Mouse (Mus musculus) stomach, postnatal 0 days (tissue): Measurements from ENCODE around the gene Cdh12.

Experiments used
- CTCF ChIP-seq: IDR thresholded peaks from 2 replicates; pipeline ENCODE4 v1.5.1; 2016; ENCODE audit warnings: antibody characterized with exemption, low read depth, mild to moderate bottlenecking, moderate library complexity
- EP300 ChIP-seq: optimal IDR thresholded peaks from 2 replicates; pipeline ENCODE3; 2016; ENCODE audit warnings: antibody characterized with exemption

DNA sequence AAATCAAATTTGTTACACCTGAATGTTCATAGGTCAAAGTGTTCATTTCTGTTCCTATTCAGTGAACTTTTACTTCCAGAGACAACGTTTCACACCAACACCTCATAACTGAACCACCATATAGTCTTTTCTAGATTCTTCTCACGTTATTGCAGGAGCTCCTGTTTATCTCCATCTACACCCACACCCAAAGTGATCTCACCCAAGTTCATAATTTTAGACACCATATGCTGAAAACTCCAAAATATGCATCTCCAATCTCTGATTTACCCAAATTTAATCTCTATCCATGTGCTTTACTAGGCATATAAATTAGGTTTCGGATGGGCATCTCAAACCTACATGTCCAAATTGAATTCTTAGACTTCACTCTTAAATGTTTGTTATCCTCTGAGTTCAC is 13.4 kb downstream of the Cdh12 start:
- TF ChIP-seq CTCF: no peak
- TF ChIP-seq EP300: no peak
